Mouse (Mus musculus): Measurements from ENCODE around the gene BC051665. TPM values are rescaled to one million over a fixed set of nuclear protein-coding genes. Genes with fewer than 3 reads are reported as not detected.

Gene BC051665
- not detected in 2 replicates for polyA plus RNA-seq (2015; fragmentation: Nextera tagmentation; extraction: Ambion mirVana)

DNA sequence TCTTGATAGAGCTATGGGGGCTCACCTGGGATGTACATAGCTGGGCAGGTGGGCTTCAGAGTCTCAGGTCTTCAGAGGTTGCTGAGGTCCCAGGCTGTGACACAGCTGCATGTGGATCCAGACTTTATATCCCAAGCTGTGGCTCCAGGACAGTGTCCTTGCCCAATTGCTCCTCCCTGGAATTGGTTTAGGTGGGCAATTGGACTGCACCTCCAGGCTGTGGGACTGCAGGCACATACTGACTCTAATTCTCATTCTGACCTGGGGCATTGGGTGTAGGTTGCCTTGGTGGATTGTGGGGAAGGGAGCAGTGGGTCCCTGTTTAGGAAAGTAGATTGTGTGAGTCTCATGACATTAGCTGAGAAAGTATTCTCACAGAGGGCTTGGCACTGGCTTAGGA, at the start of gene BC051665:
TSS of gene BC051665 (minus strand) at position 101 of the 400 bp plus-strand sequence.
- H3K4me3 ChIP-seq (replicated peaks): no peak within 1 kb of the TSS
- no peaks in the 10 kb centered on the region for H3K27me3 ChIP-seq
- H3K4me2 ChIP-seq: no peak within 1 kb of the TSS
- no peaks in the 10 kb centered on the region for H3K9me3 ChIP-seq (replicated peaks)
- H3K36me3 ChIP-seq: no peaks in the 10 kb centered on the region
- H3K9ac ChIP-seq: no peak within 1 kb of the TSS
- ATAC-seq (ENCODE audit: low read depth) (no peak), DNase-seq (no peak)
- H3K4me1 ChIP-seq (replicated peaks): no peaks in the 10 kb centered on the region
- H3K27ac ChIP-seq: no peak within 1 kb of the TSS

DNA sequence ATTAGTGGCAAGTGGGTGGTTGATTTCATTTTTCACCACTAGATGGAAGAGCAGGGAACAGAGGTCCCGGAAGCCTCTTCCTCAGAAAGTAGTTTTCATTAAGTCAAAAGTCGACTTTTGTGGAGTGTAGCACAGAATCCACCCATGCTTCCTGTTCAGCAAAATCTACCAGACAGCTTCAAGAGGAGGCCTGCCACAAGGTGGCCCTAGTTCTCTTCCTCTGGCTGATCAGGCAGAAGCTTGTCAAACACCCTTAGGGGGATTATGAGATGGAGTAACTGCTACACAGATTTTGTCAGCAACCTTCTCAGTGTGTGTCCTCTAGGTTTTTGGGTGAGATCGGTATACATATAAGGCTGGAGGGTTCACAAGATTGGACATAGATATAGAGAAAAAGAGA, 39.9 kb upstream of the BC051665 start:
- H3K9me3 ChIP-seq (replicated peaks): no peaks in the 10 kb centered on the region
- no peak overlapping the region for H3K9ac ChIP-seq
- DNase-seq (no peak), ATAC-seq (ENCODE audit: low read depth) (no peak)
- H3K36me3 ChIP-seq: no peaks in the 10 kb centered on the region
- H3K27me3 ChIP-seq: no peaks in the 10 kb centered on the region
- H3K27ac ChIP-seq: no peak overlapping the region
- H3K4me1 ChIP-seq (replicated peaks): no peaks in the 10 kb centered on the region
- no peak overlapping the region for H3K4me3 ChIP-seq (replicated peaks)
- H3K4me2 ChIP-seq: no peak overlapping the region
- 34% methylated on average over 3 of the region's 3 CpGs for WGBS (ENCODE audit: insufficient replicate concordance)

DNA sequence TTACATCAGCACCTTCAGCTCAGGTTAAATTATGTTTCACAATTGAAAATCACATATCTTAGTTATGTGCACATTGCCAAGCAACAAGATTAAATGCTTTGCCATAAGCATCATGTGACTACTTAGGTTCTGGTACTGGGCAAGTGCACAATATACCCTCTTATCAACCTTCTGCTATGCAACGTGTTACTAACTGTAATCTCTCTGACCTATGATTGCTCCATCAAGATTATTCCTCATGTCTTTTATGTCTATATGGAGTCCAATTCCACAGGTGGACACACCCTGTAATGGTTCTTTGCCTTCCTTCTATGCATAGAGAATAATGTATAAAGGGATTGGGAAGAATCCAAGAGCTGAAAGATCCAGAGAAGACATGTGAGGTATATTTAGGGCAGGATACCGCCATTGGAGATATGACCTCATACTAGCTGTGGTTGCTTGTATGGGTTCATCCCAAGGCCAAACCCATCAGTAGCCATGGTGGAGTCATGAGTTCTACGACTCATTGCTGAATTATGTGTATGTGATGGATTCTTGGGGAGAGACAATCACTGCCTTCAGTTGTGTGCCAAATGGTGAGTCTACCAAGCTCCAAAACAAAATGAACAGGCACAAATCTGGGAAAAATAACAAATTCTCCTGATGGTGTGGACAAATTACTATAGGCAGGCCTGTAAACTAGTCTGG, 34.5 kb upstream of the BC051665 start:
- Histone ChIP-seq H3K9me3 (replicated peaks) (no peaks in the 10 kb centered on the region), H3K4me2 (no peak overlapping the region), H3K36me3 (no peaks in the 10 kb centered on the region), H3K27me3 (no peaks in the 10 kb centered on the region), H3K9ac (no peak overlapping the region), H3K4me3 (replicated peaks) (no peak overlapping the region), H3K27ac (no peak overlapping the region), H3K4me1 (replicated peaks) (no peaks in the 10 kb centered on the region)
- no peak for ATAC-seq (ENCODE audit: low read depth)
- WGBS (ENCODE audit: insufficient replicate concordance): 47% methylated on average over 3 of the region's 3 CpGs
- DNase-seq: no peak

DNA sequence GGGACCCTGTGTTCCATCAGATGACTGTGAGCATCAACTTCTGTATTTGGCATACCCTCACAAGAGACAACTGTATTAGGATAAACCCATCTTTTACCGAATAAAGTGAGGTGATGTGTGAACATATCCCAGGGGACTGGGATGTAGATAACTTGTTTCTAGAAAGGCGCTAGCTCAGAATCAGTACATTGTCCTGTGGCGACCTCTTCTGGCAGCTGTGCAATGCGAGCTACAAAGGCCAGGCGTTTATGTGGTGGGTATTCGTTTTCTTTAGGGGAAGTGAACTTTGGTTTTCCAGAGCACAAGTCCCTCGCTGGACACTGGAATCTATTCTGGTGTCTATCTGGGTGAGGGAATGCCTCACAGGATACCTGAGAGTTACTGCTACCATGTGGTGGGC, 33.3 kb upstream of the BC051665 start:
- Histone ChIP-seq H3K36me3 (no peaks in the 10 kb centered on the region), H3K4me2 (no peak overlapping the region), H3K9ac (no peak overlapping the region), H3K27ac (no peak overlapping the region), H3K4me3 (replicated peaks) (no peak overlapping the region), H3K27me3 (no peaks in the 10 kb centered on the region), H3K4me1 (replicated peaks) (no peaks in the 10 kb centered on the region), H3K9me3 (replicated peaks) (no peaks in the 10 kb centered on the region)
- ATAC-seq (ENCODE audit: low read depth): no peak
- no peak for DNase-seq
- WGBS (ENCODE audit: insufficient replicate concordance): 6% methylated on average over 7 of the region's 7 CpGs

DNA sequence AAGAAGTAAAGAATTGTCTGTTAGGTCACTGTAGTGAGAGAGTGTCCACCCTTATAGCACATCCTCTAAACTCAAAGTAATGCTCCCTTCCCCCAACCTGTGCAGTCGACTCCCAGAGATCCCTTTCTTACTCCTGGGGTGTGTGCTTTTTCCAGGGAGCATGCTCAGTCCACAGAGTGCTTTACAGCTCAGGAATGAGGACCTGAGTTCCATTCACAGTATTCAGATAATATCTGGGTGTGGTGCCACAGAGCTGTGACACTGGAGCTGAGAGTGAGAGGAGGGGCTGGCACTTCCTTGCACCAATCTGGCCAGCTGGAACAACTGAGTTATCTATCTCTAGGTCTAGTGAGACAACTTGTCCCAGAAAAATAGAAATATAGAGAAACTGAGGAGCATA, 27.6 kb upstream of the BC051665 start:
- Histone ChIP-seq H3K9me3 (replicated peaks) (no peaks in the 10 kb centered on the region), H3K4me2 (no peak overlapping the region), H3K9ac (no peak overlapping the region), H3K4me3 (replicated peaks) (no peak overlapping the region), H3K27ac (no peak overlapping the region), H3K27me3 (no peaks in the 10 kb centered on the region), H3K4me1 (replicated peaks) (no peaks in the 10 kb centered on the region), H3K36me3 (no peaks in the 10 kb centered on the region)
- 40% methylated on average over 1 of the region's 1 CpGs for WGBS (ENCODE audit: insufficient replicate concordance)
- ATAC-seq (ENCODE audit: low read depth): no peak
- no peak for DNase-seq

DNA sequence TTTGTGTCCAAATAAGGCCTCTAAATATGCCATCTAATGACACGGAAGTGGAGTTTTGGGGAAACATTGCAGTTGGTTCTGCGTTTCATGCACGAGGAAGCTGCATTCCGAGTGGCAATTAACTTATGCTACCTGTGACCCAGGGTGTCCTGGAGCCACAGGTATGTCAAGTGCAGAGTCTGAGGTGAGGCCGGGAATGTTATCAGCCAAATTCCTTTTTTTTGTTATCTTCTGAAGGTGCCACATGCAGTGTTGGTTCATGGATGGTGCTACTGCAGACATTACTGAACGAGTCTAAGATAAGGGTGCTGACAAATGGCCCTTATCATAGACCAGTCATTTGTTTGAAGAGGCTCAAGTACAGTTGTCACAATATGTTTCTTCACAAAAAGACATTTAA, 26.6 kb upstream of the BC051665 start:
- Histone ChIP-seq H3K4me2 (no peak overlapping the region), H3K9ac (no peak overlapping the region), H3K27ac (no peak overlapping the region), H3K4me1 (replicated peaks) (no peaks in the 10 kb centered on the region), H3K9me3 (replicated peaks) (no peaks in the 10 kb centered on the region), H3K4me3 (replicated peaks) (no peak overlapping the region), H3K27me3 (no peaks in the 10 kb centered on the region), H3K36me3 (no peaks in the 10 kb centered on the region)
- ATAC-seq (ENCODE audit: low read depth) (no peak), DNase-seq (no peak)
- 50% methylated on average over 6 of the region's 6 CpGs for WGBS (ENCODE audit: insufficient replicate concordance)

- no peak for ATAC-seq (ENCODE audit: low read depth)
- Histone ChIP-seq H3K4me2 (no peak overlapping the region), H3K27me3 (no peaks in the 10 kb centered on the region), H3K4me3 (replicated peaks) (no peak overlapping the region), H3K9ac (no peak overlapping the region), H3K9me3 (replicated peaks) (no peaks in the 10 kb centered on the region), H3K36me3 (no peaks in the 10 kb centered on the region), H3K27ac (no peak overlapping the region), H3K4me1 (replicated peaks) (no peaks in the 10 kb centered on the region)
- 44% methylated on average over 2 of the region's 2 CpGs for WGBS (ENCODE audit: insufficient replicate concordance)
- no peak for DNase-seq
These were observed 23.5 kb upstream of the BC051665 start for GRCm38 (mm10) chr13:60809690-60810089.

- Histone ChIP-seq H3K4me3 (replicated peaks) (no peak within 1 kb of the TSS), H3K4me2 (no peak within 1 kb of the TSS), H3K9me3 (replicated peaks) (no peaks in the 10 kb centered on the region), H3K36me3 (no peaks in the 10 kb centered on the region), H3K27ac (no peak within 1 kb of the TSS), H3K4me1 (replicated peaks) (no peaks in the 10 kb centered on the region), H3K9ac (no peak within 1 kb of the TSS), H3K27me3 (no peaks in the 10 kb centered on the region)
- no peak for ATAC-seq (ENCODE audit: low read depth)
- DNase-seq: no peak
- WGBS (ENCODE audit: insufficient replicate concordance): 32% methylated on average over 1 of the region's 1 CpGs
These were observed 16.6 kb upstream of the BC051665 start, which contains the start of gene Ctsll3 for GRCm38 (mm10) chr13:60802749-60803148. Gene Ctsll3 (minus strand): TSS chr13:60802849.

GRCm38 (mm10) chr13:60789466-60789865, 3.3 kb upstream of the BC051665 start:
- ATAC-seq (ENCODE audit: low read depth): no peak
- Histone ChIP-seq H3K27me3 (no peaks in the 10 kb centered on the region), H3K4me2 (no peak overlapping the region), H3K9ac (no peak overlapping the region), H3K9me3 (replicated peaks) (no peaks in the 10 kb centered on the region), H3K36me3 (no peaks in the 10 kb centered on the region), H3K4me3 (replicated peaks) (no peak overlapping the region), H3K27ac (no peak overlapping the region), H3K4me1 (replicated peaks) (no peaks in the 10 kb centered on the region)
- 63% methylated on average over 1 of the region's 1 CpGs for WGBS (ENCODE audit: insufficient replicate concordance)
- no peak for DNase-seq

DNA sequence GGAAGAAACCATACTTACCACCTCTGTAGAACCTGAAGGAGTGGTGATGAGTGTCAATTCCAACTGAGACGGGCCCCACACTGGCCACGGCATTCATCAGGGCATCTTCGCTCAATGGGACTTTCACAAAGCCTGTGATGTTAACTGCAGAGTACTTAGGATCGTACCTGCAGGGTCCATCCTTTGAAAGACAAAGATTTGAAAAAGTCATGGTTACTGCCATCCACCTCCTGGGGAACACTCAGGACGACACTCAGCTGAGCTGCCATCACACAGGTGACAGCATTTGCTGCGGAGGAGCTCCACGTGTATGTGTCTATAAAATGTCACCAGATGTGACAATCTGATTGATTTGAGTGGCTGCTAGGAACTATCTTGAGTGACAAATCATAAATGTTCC, 2.9 kb downstream of the BC051665 start:
- no peak for ATAC-seq (ENCODE audit: low read depth)

DNA sequence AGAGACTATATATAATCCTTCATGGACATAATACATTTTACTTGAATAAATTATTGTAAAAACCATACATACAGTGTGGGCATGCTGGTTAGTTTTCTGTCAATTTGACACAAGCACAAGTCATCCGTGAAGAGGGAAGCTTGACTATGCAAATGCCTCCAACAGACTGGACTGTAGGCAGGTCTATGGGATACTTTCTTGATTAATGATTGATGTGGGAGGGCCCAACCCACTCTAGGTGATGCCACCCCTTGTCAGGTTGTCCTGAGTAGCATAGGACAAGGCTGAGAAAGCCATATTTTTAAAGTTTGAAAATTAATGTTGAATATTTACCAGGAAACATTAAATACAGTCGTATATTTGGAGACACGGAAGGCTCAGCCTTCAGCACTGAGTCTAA, 5.6 kb downstream of the BC051665 start:
- Histone ChIP-seq H3K9ac (no peak overlapping the region), H3K4me1 (replicated peaks) (no peaks in the 10 kb centered on the region), H3K4me3 (replicated peaks) (no peak overlapping the region), H3K27me3 (no peaks in the 10 kb centered on the region), H3K9me3 (replicated peaks) (no peaks in the 10 kb centered on the region), H3K36me3 (no peaks in the 10 kb centered on the region), H3K27ac (no peak overlapping the region), H3K4me2 (no peak overlapping the region)
- no peak for ATAC-seq (ENCODE audit: low read depth)
- 72% methylated on average over 3 of the region's 3 CpGs for WGBS (ENCODE audit: insufficient replicate concordance)
- DNase-seq: no peak

More for the DNA sequence above, 2.9 kb downstream of the BC051665 start:
- 70% methylated on average over 7 of the region's 7 CpGs for WGBS (ENCODE audit: insufficient replicate concordance)
- no peak overlapping the region for H3K4me3 ChIP-seq (replicated peaks)
- H3K4me2 ChIP-seq: no peak overlapping the region
- H3K36me3 ChIP-seq: no peaks in the 10 kb centered on the region
- no peak for DNase-seq
- no peaks in the 10 kb centered on the region for H3K27me3 ChIP-seq
- no peak overlapping the region for H3K9ac ChIP-seq
- no peaks in the 10 kb centered on the region for H3K4me1 ChIP-seq (replicated peaks)
- no peak overlapping the region for H3K27ac ChIP-seq
- no peaks in the 10 kb centered on the region for H3K9me3 ChIP-seq (replicated peaks)

DNA sequence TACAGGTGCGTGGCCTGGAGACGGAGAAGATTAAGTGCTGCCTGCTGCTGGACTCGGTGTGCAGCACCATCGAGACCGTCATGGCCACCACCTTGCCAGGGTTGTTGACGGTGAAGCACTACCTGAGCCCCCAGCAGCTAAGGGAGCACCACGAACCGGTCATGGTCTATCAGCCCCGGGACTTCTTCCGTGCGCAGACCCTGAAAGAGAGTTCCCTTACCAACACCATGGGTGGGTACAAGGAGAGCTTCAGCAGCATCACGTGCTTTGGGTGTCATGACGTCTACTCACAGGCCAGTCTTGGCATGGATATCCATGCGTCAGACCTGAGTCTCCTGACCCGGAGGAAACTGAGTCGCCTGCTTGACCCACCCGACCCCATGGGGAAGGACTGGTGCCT, 25.0 kb downstream of the BC051665 start:
- no peak; the same call in 1 of the 2 replicates for ATAC-seq (ENCODE audit: low read depth)
- H3K27me3 ChIP-seq: no peaks in the 10 kb centered on the region
- no peak overlapping the region for H3K4me3 ChIP-seq (replicated peaks)
- H3K36me3 ChIP-seq: peaks cover 17% of the 10 kb centered on the region
- WGBS (ENCODE audit: insufficient replicate concordance): 87% methylated on average over 17 of the region's 17 CpGs
- H3K9me3 ChIP-seq (replicated peaks): no peaks in the 10 kb centered on the region
- no peak overlapping the region for H3K27ac ChIP-seq
- no peaks in the 10 kb centered on the region for H3K4me1 ChIP-seq (replicated peaks)
- DNase-seq: no peak
- H3K4me2 ChIP-seq: no peak overlapping the region
- H3K9ac ChIP-seq: no peak overlapping the region
